Mouse (Mus musculus): ENCODE measurements around the gene Acss2. TPM values are rescaled to one million over a fixed set of nuclear protein-coding genes. Genes with fewer than 3 reads are reported as not detected.

Gene Acss2
- total RNA-seq (2021), result 10 to 100 TPM; 56.2 to 61.6 TPM
- long read RNA-seq, experiment 1, transcript Acss2-201 (18 exons, 2,931 nt), result major isoform, 52 of 89 reads
- long read RNA-seq, experiment 1, transcript Acss2-203 (19 exons, 2,145 nt), result minor isoform, 14 of 89 reads
- long read RNA-seq, experiment 1, partial matches to known transcripts, result 3 of 89 reads
- long read RNA-seq, experiment 1, other reads (novel, unspliced or antisense), result 20 of 89 reads
- long read RNA-seq, experiment 2, transcript Acss2-203 (19 exons, 2,145 nt), result minor isoform, 19 of 73 reads
- long read RNA-seq, experiment 2, transcript Acss2-201 (18 exons, 2,931 nt), result major isoform, 37 of 73 reads
- long read RNA-seq, experiment 2, partial matches to known transcripts, result 6 of 73 reads
- long read RNA-seq, experiment 2, other reads (novel, unspliced or antisense), result 11 of 73 reads

DNA sequence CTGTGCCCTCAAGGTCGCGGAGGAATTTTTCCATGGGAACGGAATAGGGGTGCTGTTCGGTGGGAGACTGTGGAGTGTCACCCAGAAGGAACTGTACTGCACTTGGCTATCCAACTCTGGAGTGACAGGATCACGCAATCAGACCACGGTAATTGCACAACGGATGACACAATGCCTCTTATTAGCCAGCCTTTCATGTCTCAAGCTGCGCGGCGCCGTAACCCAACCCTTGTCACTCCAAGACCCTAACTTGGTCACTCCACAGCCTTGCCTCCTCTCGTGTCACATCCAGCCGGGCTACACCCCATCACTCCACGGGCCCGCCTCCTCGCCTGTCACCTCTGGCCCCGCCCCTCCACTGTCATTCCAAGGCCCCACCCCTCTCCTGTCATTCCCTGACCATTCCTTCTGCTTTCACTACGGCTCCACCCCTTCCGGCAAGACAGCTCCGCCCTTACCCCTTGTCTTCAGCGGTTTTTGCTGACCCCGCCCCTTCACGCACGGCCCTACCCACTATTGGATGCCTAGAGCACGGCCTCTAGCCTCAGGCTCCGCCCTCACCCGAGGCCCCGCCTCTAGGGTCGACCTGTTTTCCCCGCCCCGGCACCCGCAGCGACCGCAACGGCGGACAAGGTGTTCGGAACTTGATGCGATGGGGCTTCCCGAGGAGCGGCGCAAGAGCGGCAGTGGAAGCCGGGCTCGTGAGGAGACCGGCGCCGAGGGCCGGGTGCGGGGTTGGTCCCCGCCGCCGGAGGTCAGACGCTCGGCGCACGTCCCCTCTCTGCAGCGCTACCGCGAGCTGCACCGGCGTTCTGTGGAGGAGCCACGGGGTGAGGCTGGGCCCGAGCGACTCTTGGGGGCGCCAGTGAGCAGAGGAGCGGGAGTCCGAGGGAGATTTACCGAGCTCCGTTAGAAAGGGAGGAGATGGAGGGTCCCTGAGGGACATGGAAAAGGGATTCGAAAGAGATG is at the start of gene Acss2, which contains the start of gene Ggt7:
Gene Acss2, plus strand, starts transcription at position 494 of the 969 bp plus-strand sequence.
Gene Ggt7, minus strand, starts transcription at position 783 of the 969 bp plus-strand sequence.
- Histone ChIP-seq H3K27ac (peak within 1 kb of the TSS; percentile 89), H3K4me3 (peak within 1 kb of the TSS; percentile 81)
- peak; percentile 94 to 97 for DNase-seq (ENCODE audit: extremely low spot score in 1 of 2, low spot score in 2 of 2)
- TF ChIP-seq CTCF (IDR thresholded peaks at IDR 0.05), result peak; percentile 91
- intact Hi-C loops (cut with DNase I), result loop anchor here (2.0 to 5.0 kb wide), 2 partner anchors 21 to 250 kb away; no protein-coding TSS in a partner anchor

DNA sequence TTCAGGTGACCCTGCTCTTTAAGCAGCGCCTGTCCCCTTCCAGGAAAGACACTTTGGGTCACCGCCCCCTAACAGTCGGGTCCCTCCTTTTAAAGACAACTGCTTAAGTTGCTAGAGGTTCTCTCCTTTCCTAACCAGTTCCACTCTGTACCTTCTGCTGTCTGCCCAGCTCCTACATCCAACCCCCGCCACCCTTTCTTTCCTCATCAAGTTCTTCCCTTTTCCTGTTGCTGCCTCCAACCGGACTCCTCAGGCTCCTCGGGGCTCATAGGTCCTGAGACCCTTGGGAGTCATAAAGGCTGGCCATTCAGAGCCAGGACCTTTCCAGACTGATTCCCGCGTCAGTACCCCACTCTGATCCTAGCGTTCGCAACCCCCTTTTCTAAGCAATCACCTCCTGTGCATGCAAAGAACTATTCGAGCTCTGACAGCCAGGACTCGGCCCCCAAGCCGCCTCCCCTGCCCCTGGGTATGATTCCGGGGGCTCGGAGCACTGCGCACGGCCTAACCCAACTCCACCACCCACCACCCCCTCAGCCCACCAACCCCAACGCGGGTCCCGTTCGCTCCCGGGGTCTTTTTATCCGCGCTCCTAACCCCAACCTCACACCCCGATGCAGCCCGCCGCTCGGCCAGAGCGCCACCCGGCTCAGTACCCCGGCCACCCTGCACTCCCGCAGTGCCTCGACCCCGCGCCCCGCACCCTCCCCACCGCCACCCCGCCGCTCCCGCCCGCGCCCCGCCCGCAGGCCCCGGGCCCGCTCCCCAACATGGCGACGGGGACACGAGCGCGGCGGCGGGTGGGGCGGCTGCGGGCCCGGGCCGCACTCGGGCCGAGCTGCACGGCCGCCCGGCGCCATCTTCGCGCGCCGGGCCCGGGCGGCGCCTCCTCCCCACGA is 44.8 kb upstream of the Acss2 start:
- TF ChIP-seq CTCF (IDR thresholded peaks at IDR 0.05), result no peak
- Histone ChIP-seq H3K4me3 (peak overlapping the region; percentile 71), H3K27ac (peak overlapping the region; percentile 92)
- peak; percentile 39 to 44 for DNase-seq (ENCODE audit: extremely low spot score in 1 of 2, low spot score in 2 of 2)
- intact Hi-C loops (cut with DNase I), result no loop called here

DNA sequence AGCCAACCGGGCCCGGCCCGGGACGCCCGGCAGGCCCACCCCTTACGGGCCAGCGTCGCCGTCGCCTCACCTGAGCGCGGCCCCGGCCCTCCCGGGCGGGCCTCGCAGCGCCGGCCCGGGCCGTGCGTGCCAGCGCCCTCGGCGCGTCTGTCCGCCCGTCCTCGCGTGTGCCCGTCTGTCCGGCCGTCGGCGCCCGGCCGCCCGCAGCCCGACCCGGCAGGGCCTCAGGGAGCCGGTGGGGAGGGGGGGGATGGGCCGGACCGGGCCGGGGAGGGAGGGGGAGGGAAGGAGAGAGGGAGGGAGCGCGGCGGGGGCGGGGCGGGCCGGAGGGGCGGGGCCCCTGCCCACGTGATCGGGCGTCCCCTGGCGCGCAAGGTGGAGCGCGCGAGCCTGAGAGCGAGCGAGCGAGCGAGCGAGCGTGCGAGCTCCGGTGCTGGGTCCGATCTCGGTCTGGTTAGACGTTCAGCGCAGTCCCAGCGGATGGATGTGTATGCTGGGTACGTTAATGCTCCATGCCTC is 44.1 kb upstream of the Acss2 start, which contains the start of gene Ncoa6:
Gene Ncoa6, minus strand, starts transcription at position 325 of the 519 bp plus-strand sequence.
- no peak for TF ChIP-seq CTCF (IDR thresholded peaks at IDR 0.05)
- H3K4me3 ChIP-seq, result peak within 1 kb of the TSS; percentile 71
- H3K27ac ChIP-seq, result peak within 1 kb of the TSS; percentile 92
- DNase-seq (ENCODE audit: extremely low spot score in 1 of 2, low spot score in 2 of 2), result peak; percentile 63 to 71
- intact Hi-C loops (cut with DNase I), result no loop called here

DNA sequence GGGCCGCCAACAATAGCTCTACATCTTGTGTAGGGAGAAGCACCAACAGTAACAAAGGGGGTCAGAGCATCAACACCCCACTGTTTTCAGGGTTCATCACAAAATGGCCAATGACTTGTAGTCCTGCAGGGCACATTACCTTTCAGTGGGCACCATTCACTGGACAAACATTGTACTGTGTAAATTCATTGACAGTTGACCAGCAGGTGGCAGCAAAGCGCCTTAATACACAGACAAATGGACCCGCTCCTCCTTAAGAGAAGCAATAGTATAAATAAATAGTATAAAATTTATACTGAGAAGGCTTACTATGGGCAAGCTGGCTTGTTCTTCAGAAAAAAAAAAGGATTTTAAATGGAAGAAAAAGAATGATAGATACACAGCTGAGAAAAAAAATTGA is 35.7 kb upstream of the Acss2 start:
- Histone ChIP-seq H3K27ac (no peak overlapping the region), H3K4me3 (no peak overlapping the region)
- intact Hi-C loops (cut with DNase I), result no loop called here
- peak in 1 of 2 experiments; percentile 45 for DNase-seq (ENCODE audit: extremely low spot score in 1 of 2, low spot score in 2 of 2)
- peak; percentile 65 for TF ChIP-seq CTCF (IDR thresholded peaks at IDR 0.05)

GRCm38 (mm10) chr2:155490998-155491397 is 26.8 kb upstream of the Acss2 start:
- Histone ChIP-seq H3K4me3 (no peak overlapping the region), H3K27ac (no peak overlapping the region)
- no peak for TF ChIP-seq CTCF (IDR thresholded peaks at IDR 0.05)
- intact Hi-C loops (cut with DNase I), result no loop called here
- DNase-seq (ENCODE audit: extremely low spot score in 1 of 2, low spot score in 2 of 2), result no peak

GRCm38 (mm10) chr2:155502596-155502995 is 15.2 kb upstream of the Acss2 start:
- no peak overlapping the region for H3K4me3 ChIP-seq
- H3K27ac ChIP-seq, result no peak overlapping the region
- DNase-seq (ENCODE audit: extremely low spot score in 1 of 2, low spot score in 2 of 2), result peak in 1 of 2 experiments; percentile 42
- intact Hi-C loops (cut with DNase I), result no loop called here
- no peak for TF ChIP-seq CTCF (IDR thresholded peaks at IDR 0.05)

DNA sequence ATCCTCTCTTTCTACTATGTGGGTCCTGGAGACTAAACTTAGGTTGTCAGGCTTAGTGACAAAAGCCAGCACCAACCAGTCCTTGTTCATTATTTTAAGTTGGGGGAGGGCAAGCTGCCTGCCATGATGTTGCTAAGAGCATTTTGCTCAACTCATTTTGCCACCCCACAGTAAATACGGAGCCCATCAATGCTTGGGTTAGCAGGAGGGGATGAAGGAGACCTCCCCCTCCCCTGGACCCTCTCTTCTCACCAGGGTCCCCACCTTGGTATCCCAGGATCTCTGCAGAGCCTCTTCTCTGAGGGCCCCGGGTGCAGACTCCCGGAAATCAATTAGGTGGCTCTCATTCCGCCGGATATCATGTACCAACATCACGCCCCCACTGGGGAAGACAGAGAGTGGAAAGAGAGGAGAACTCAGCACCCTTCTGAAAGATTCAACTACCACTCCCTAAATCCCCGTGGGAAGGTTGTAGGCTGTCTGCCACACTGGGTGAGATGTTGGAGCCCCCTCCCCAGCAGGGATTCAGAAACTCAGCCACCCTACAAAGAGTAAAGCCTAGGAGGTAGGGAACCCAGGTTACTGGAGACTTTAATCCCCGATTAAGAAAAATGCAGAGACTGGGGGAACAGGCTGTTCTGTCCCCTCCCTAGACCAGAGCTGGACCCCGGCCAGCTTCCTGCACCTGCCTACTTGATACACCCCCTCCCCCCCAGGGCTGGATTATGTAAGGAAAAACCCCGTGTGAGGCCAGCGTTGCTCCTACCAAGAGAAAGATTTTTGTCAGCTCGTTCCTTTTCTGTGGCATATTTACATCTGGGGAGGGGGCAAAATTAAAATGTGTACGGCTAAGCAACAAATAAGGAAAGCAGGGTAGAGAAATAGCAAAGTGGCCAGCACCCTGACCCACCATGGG is 13.1 kb upstream of the Acss2 start:
- Histone ChIP-seq H3K27ac (no peak overlapping the region; the same call in 1 of the 2 replicates), H3K4me3 (no peak overlapping the region)
- TF ChIP-seq CTCF (IDR thresholded peaks at IDR 0.05), result no peak
- peak in 1 of 2 experiments; percentile 53 for DNase-seq (ENCODE audit: extremely low spot score in 1 of 2, low spot score in 2 of 2)
- intact Hi-C loops (cut with DNase I), result no loop called here

DNA sequence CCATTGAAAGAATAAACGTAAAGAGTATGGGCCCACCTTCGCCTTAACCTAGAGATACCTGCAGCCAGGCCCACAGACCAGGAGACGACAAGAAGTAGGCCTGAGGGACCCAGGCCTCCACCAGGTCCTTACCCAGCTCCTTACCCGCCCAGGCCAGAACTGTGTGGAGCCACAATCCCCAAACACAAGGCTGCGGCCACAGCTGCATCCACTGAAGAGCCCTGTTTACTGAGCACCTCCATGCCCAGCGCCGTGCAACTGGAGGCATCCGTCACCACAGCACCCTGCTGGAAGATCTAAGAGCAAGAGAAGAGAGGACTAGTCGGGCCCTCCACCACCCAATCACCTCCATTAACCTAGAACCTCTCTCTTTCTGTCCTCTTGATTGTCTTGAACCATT is 11.9 kb upstream of the Acss2 start:
- no peak overlapping the region for H3K27ac ChIP-seq
- TF ChIP-seq CTCF (IDR thresholded peaks at IDR 0.05), result no peak
- no peak overlapping the region for H3K4me3 ChIP-seq
- intact Hi-C loops (cut with DNase I), result no loop called here
- no peak for DNase-seq (ENCODE audit: extremely low spot score in 1 of 2, low spot score in 2 of 2)

DNA sequence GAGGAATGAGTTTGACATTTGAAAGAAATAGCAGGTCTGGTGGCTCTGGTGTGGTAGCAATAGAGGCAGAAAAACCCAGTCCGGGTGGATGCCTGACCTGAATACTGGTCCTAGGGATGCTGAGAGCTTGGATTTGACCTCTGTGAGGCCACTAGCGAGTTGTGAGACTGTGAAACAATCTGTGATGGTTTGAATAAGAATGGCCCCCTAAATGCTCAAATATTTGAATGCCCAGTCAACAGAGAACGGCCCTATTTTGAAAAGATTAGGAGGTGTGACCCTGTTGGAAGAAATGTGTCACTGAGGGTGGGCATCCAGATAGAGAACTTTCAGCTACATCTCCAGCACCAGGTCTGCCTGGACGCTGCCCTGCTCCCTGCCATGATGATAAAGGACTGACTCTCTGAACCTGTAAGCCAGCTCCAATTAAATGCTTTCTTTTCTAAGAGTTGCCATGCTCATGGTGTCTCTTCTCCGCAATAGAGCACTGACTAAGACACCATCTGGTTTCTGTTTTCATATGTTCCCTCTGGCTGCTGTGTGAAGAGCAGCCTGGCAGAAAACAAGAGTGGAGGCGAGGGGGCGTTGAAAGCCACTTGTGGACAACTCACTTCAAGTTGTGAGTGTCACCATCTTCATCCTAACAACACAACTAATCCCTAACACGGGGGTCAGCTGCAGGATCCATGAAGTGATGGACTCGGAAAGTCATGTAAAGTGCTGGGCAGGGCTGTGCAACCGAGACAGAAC is 9.9 kb upstream of the Acss2 start:
- no peak for TF ChIP-seq CTCF (IDR thresholded peaks at IDR 0.05)
- Histone ChIP-seq H3K27ac (peak overlapping the region; percentile 75), H3K4me3 (no peak overlapping the region)
- intact Hi-C loops (cut with DNase I), result no loop called here
- peak in 1 of 2 experiments; percentile 49 for DNase-seq (ENCODE audit: extremely low spot score in 1 of 2, low spot score in 2 of 2)

Data from left cerebral cortex, adult 2 months (tissue).